Comparison of ENCODE assay signal across 9 mouse cellular contexts in genomic region chr4:119292771-119293573, GRCm38 (mm10). TPM values are rescaled to one million over a fixed set of nuclear protein-coding genes. Genes with fewer than 3 reads are reported as not detected.
DNase-seq lines count a peak whose midpoint lies in the region; ATAC-seq lines count a peak whose summit lies in the region.
"Had no signal": no experiment of that assay in that cellular context is flagged by ENCODE, and none has a peak within 500 bp of the region (broad histone marks: within the 10 kb centered on the region; RNA-seq: fewer than 3 reads in every experiment).

No protein-coding gene starts in this region.

- H3K4me3 ChIP-seq in embryonic facial prominence, embryonic 10.5 days: peak overlapping the region; percentile 82
- peak overlapping the region; percentile 84 for H3K4me3 ChIP-seq in intestine, embryonic 15.5 days (replicated peaks)
- H3K4me3 ChIP-seq in limb, embryonic 11.5 days (ENCODE audit: low read depth, low read length): peak overlapping the region; percentile 77
- H3K4me3 ChIP-seq in midbrain, embryonic 12.5 days: peak overlapping the region; percentile 100

- peak overlapping the region; percentile 79 for H3K4me2 ChIP-seq in intestine, embryonic 15.5 days (replicated peaks)
- peak overlapping the region; percentile 73 for H3K4me2 ChIP-seq in limb, embryonic 11.5 days (ENCODE audit: low read depth, severe bottlenecking)
- H3K4me2 ChIP-seq in midbrain, embryonic 12.5 days (replicated peaks): peak overlapping the region; percentile 90

- H3K36me3 ChIP-seq in embryonic facial prominence, embryonic 10.5 days (replicated peaks): peaks cover 47% of the 10 kb centered on the region
- no peaks in the 10 kb centered on the region for H3K36me3 ChIP-seq in intestine, embryonic 15.5 days
- H3K36me3 ChIP-seq in limb, embryonic 11.5 days (ENCODE audit: control insufficient read depth, insufficient read depth, low read length): no peaks in the 10 kb centered on the region
- H3K36me3 ChIP-seq in midbrain, embryonic 12.5 days: peaks cover 9% of the 10 kb centered on the region

- H3K27ac ChIP-seq in embryonic facial prominence, embryonic 10.5 days (replicated peaks): peak overlapping the region; percentile 98
- H3K27ac ChIP-seq in intestine, embryonic 15.5 days: peak overlapping the region; percentile 89
- H3K27ac ChIP-seq in limb, embryonic 11.5 days (replicated peaks; ENCODE audit: low read depth, low read length): no peak overlapping the region
- peak overlapping the region; percentile 93 for H3K27ac ChIP-seq in midbrain, embryonic 12.5 days (replicated peaks)

- H3K4me1 ChIP-seq in embryonic facial prominence, embryonic 10.5 days: peaks cover 27% of the 10 kb centered on the region
- H3K4me1 ChIP-seq in intestine, embryonic 15.5 days (replicated peaks): 0 out of 2 replicates have a peak, but pooled peaks cover 10% of the 10 kb centered on the region
- H3K4me1 ChIP-seq in limb, embryonic 11.5 days (ENCODE audit: control insufficient read depth, insufficient read depth, low read length): 0 out of 2 replicates have a peak, but pooled peaks cover 2% of the 10 kb centered on the region
- H3K4me1 ChIP-seq in midbrain, embryonic 12.5 days: peaks cover 23% of the 10 kb centered on the region

- no peaks in the 10 kb centered on the region for H3K27me3 ChIP-seq in embryonic facial prominence, embryonic 10.5 days (replicated peaks; ENCODE audit: low read depth, poor library complexity, severe bottlenecking)
- no peaks in the 10 kb centered on the region for H3K27me3 ChIP-seq in intestine, embryonic 15.5 days (replicated peaks)
- no peaks in the 10 kb centered on the region for H3K27me3 ChIP-seq in limb, embryonic 11.5 days (ENCODE audit: control insufficient read depth, insufficient read depth, low read length)
- H3K27me3 ChIP-seq in midbrain, embryonic 12.5 days: no peaks in the 10 kb centered on the region
- H3K27me3 ChIP-seq: Patski had no signal

- H3K9ac ChIP-seq in intestine, embryonic 15.5 days: peak overlapping the region; percentile 88
- peak overlapping the region; percentile 95 for H3K9ac ChIP-seq in limb, embryonic 11.5 days (ENCODE audit: low read length)
- H3K9ac ChIP-seq in midbrain, embryonic 12.5 days (replicated peaks): peak overlapping the region; percentile 98

- peak; percentile 61 for DNase-seq in layer of hippocampus, adult 11-12 months (ENCODE audit: low spot score)
- no peak for DNase-seq in layer of hippocampus, adult 9-10 months (ENCODE audit: low spot score)
- peak; percentile 56 for DNase-seq in embryonic facial prominence, embryonic 10.5 days (ENCODE audit: low spot score)
- DNase-seq in gonadal fat pad, adult 2 months (ENCODE audit: low read depth): peak; percentile 49
- peak; percentile 59 for DNase-seq in limb, embryonic 11.5 days (ENCODE audit: low spot score)
- peak; percentile 40 for DNase-seq in spleen, adult 12 weeks (ENCODE audit: low spot score)

- 3% methylated on average over 24 of the region's 24 CpGs for WGBS in embryonic facial prominence, embryonic 10.5 days
- WGBS in intestine, embryonic 15.5 days: under 1% methylated on average over 24 of the region's 24 CpGs
- 1% methylated on average over 24 of the region's 24 CpGs for WGBS in limb, embryonic 11.5 days
- WGBS in midbrain, embryonic 12.5 days: 2% methylated on average over 24 of the region's 24 CpGs

- H3K9me3 ChIP-seq in embryonic facial prominence, embryonic 10.5 days: no peaks in the 10 kb centered on the region
- H3K9me3 ChIP-seq in intestine, embryonic 15.5 days: no peaks in the 10 kb centered on the region
- H3K9me3 ChIP-seq in limb, embryonic 11.5 days (ENCODE audit: control insufficient read depth, low read length): no peaks in the 10 kb centered on the region
- no peaks in the 10 kb centered on the region for H3K9me3 ChIP-seq in midbrain, embryonic 12.5 days

- ATAC-seq in intestine, embryonic 15.5 days: no peak
- no peak for ATAC-seq in limb, embryonic 11.5 days (ENCODE audit: insufficient number of reproducible peaks, low FRiP score, low TSS enrichment, low read depth)
- no peak for ATAC-seq in midbrain, embryonic 12.5 days (ENCODE audit: low FRiP score, low read depth)

RNA-seq across cellular contexts. Expression of gene Ybx1, which starts 1.4 kb away (rescaled TPM):
- polyA plus RNA-seq in embryonic facial prominence, embryonic 10.5 days (2016; fragmentation: Nextera tagmentation; extraction: Ambion mirVana): 980 and 1,001 TPM in 2 replicates
- polyA plus RNA-seq in gonadal fat pad, adult 2 months (2012; rRNA removed): 130 and 192 TPM in 2 replicates
- 627 and 712 TPM in 2 replicates for polyA plus RNA-seq in intestine, embryonic 15.5 days (2015; fragmentation: Nextera tagmentation; extraction: Ambion mirVana)
- 1,145 and 1,200 TPM in 2 replicates for polyA plus RNA-seq in limb, embryonic 11.5 days (2014; fragmentation: Nextera tagmentation; extraction: Ambion mirVana)
- polyA plus RNA-seq in midbrain, embryonic 12.5 days (2016; fragmentation: Nextera tagmentation; extraction: Ambion mirVana): 1,189 and 1,315 TPM in 2 replicates

RNA-seq across cellular contexts. Expression of gene Ppih, which starts 27.4 kb away (rescaled TPM):
- polyA plus RNA-seq in embryonic facial prominence, embryonic 10.5 days (2016; fragmentation: Nextera tagmentation; extraction: Ambion mirVana): 150 and 155 TPM in 2 replicates
- polyA plus RNA-seq in gonadal fat pad, adult 2 months (2012; rRNA removed): 9.1 and 9.5 TPM in 2 replicates
- polyA plus RNA-seq in intestine, embryonic 15.5 days (2015; fragmentation: Nextera tagmentation; extraction: Ambion mirVana): 88.1 and 102 TPM in 2 replicates
- polyA plus RNA-seq in limb, embryonic 11.5 days (2014; fragmentation: Nextera tagmentation; extraction: Ambion mirVana): 162 and 170 TPM in 2 replicates
- polyA plus RNA-seq in midbrain, embryonic 12.5 days (2016; fragmentation: Nextera tagmentation; extraction: Ambion mirVana): 86.7 and 96.4 TPM in 2 replicates

RNA-seq across cellular contexts. Expression of gene Cldn19, which starts 37.8 kb away (rescaled TPM):
- not detected in 2 replicates for polyA plus RNA-seq in embryonic facial prominence, embryonic 10.5 days (2016; fragmentation: Nextera tagmentation; extraction: Ambion mirVana)
- polyA plus RNA-seq in gonadal fat pad, adult 2 months (2012; rRNA removed): 0.04 and 0.05 TPM in 2 replicates
- 0.08 and 0.14 TPM in 2 replicates for polyA plus RNA-seq in intestine, embryonic 15.5 days (2015; fragmentation: Nextera tagmentation; extraction: Ambion mirVana)
- polyA plus RNA-seq in limb, embryonic 11.5 days (2014; fragmentation: Nextera tagmentation; extraction: Ambion mirVana): 0.05 TPM in 1 of 2 replicates, not detected in the other
- polyA plus RNA-seq in midbrain, embryonic 12.5 days (2016; fragmentation: Nextera tagmentation; extraction: Ambion mirVana): 0.10 and 0.22 TPM in 2 replicates
